Mouse (Mus musculus) regulatory T cell (primary cell): ENCODE measurements around the gene Desi2.
"Not testable (repeated sequence)": the region's sequence is repeated elsewhere in the genome, so short reads cannot be mapped to it uniquely, and the experiment has no call there.

Source experiments
- in situ Hi-C: fragments of 300-600 bp; cut with MboI, MseI; formaldehyde crosslinking; loops from one replicate; pipeline ENCODE4 v1.15.1; 2025; ENCODE audit warnings: high pct_unique_total_duplicates

Gene Desi2

GRCm38 (mm10) chr1:178256351-178256750 lies 69.1 kb downstream of the Desi2 start:
- in situ Hi-C loops, result no loop called here

- in situ Hi-C loops, result no loop called here
These were observed 71.6 kb downstream of the Desi2 start for GRCm38 (mm10) chr1:178258821-178259220.

GRCm38 (mm10) chr1:178265381-178265780 lies 78.2 kb downstream of the Desi2 start:
- in situ Hi-C loops, result not testable (repeated sequence)

- in situ Hi-C loops, result no loop called here
These were observed 83.4 kb downstream of the Desi2 start for GRCm38 (mm10) chr1:178270635-178271034.

GRCm38 (mm10) chr1:178275174-178275730 lies 88.0 kb downstream of the Desi2 start:
- in situ Hi-C loops, result no loop called here

GRCm38 (mm10) chr1:178275738-178276053 lies 88.5 kb downstream of the Desi2 start:
- in situ Hi-C loops, result no loop called here

- in situ Hi-C loops, result no loop called here
These were observed 89.1 kb downstream of the Desi2 start for GRCm38 (mm10) chr1:178276054-178276911.

- in situ Hi-C loops, result not testable (repeated sequence)
These were observed 96.1 kb downstream of the Desi2 start for GRCm38 (mm10) chr1:178283314-178283713.

- in situ Hi-C loops, result no loop called here
These were observed 96.9 kb downstream of the Desi2 start for GRCm38 (mm10) chr1:178283946-178284720.

- in situ Hi-C loops, result no loop called here
These were observed 100.5 kb downstream of the Desi2 start for GRCm38 (mm10) chr1:178287601-178288176.

- in situ Hi-C loops, result loop anchor here (10.0 kb wide), 1 partner anchor 63 kb away; no protein-coding TSS in a partner anchor
These were observed 104.5 kb downstream of the Desi2 start for GRCm38 (mm10) chr1:178291716-178292115.

- in situ Hi-C loops, result loop anchor here (10.0 kb wide), 1 partner anchor 61 kb away; no protein-coding TSS in a partner anchor
These were observed 106.8 kb downstream of the Desi2 start for GRCm38 (mm10) chr1:178294051-178294450.

- in situ Hi-C loops, result not testable (repeated sequence)
These were observed 114.0 kb downstream of the Desi2 start for GRCm38 (mm10) chr1:178301261-178301660.

- in situ Hi-C loops, result no loop called here
These were observed 116.2 kb downstream of the Desi2 start for GRCm38 (mm10) chr1:178303425-178303824.
